Mouse (Mus musculus) cerebellum, postnatal 36 days (tissue): ENCODE results near the gene Dapk3.
A peak's percentile ranks its signal among the peaks of the same experiment; 100 is the strongest.

Experiments
- DNase-seq, 2 experiments: peaks; one replicate each; pipeline ENCODE4 v3.0.0; 2021 to 2022; ENCODE audit warnings: mixed read lengths in 2 of 2

The Dapk3 gene

DNA sequence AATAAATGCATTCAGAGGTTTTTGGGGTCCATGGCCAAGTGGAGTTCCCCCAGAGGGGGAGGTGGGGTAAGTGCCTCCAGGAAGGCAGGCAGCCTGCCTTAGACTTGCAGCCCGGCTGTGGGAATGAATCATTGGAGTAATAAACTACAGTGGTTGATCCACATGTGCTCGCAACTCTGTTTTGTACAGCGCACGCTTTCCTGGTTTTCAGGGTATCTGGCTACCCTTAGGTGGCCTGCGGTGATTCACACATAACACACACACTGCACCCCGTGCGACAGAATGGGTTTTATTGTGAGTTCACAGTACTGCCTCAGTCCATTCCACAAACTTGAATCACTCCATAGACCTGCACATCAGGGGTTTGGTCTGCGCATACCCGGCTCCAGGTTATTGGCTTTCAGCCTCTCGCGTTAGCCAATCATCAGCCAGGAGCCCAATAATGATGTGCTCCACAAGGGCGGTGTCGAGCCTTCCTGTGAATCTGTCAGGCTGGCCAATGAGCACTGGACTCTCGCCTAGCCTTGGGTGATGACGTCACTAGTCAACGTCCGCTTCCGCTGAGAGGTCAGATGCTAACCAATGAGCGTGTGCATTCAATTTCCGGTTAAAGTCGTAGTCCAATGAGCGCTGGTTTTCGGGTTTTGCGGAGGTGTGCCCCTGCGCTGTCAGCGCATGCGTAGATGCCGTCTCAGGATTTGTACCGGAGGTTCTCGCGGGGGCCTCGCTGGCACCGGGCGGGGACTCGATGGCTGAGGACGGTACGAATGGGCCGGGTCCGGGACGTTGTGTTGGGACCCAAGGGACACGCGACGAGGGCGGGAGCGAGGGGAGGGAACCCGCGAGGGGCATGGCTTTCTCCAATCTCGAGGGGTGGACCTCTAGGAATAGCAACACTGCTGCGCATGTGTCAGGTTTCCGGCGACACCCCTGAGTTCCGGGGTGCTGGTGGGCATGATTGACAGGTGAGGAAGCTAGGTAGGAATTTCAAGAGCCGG lies at the start of gene Dapk3:
Dapk3 (plus strand) TSS at position 670 of the 998 bp plus-strand sequence.
- peak; percentile 94 to 96 for DNase-seq

DNA sequence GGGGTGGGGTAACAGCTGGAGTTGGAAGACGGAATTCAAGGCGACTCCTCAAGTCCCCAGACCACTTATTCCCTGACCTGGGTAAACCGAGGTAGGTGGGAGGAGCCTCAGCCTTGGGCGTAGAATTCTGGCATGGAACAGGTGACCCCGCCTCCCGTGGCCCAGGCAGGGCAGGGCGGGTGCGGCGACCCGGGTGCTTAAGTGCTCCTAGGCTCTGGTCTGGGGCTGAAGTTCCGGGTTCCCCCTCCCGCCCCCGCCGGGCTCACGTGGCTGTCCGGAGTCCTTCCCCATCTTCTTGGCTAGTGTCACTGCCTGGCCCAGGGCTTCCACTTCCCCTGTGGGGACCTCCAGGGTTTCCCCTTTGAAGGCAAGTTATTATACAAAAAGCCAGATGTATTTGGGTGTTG lies 48.6 kb upstream of the Dapk3 start:
- no peak for DNase-seq

DNA sequence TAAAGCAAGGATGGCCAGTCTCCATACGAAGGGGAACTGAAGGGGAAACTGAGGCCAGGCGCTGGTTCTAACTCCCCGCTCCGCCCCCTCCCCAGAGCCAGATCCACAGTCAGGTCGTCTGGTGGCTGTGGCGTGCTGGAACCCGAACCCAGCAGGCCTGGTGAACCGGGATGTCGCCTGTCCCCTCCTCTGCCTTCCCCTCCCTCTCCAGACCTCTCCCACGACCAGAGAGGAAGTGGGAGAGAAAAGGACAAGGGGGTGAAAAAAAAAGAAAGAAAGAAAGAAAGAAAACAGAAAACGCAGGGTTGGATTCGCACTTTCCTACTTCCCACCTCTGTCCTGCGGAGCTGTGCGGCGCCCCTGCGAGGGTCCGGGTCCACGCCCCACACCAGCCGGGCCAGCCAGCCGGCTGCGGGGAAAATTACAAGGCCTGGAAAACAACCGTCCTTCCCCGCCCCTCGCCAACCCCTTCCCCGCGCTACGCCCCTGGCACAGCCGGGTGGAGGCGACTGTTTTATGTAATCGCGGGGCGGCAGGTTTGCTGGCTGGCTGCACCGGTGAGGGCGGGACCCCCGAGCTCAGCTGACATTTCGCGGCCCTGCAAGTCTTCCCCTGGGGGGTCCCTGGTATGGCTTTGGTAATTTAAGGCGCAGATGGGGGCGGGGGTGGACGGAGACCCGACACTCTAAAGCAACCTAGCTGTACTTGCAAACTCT lies 47.7 kb upstream of the Dapk3 start, which contains the start of gene Zbtb7a:
Zbtb7a (plus strand) TSS at position 255 of the 716 bp plus-strand sequence.
- DNase-seq: no peak

DNA sequence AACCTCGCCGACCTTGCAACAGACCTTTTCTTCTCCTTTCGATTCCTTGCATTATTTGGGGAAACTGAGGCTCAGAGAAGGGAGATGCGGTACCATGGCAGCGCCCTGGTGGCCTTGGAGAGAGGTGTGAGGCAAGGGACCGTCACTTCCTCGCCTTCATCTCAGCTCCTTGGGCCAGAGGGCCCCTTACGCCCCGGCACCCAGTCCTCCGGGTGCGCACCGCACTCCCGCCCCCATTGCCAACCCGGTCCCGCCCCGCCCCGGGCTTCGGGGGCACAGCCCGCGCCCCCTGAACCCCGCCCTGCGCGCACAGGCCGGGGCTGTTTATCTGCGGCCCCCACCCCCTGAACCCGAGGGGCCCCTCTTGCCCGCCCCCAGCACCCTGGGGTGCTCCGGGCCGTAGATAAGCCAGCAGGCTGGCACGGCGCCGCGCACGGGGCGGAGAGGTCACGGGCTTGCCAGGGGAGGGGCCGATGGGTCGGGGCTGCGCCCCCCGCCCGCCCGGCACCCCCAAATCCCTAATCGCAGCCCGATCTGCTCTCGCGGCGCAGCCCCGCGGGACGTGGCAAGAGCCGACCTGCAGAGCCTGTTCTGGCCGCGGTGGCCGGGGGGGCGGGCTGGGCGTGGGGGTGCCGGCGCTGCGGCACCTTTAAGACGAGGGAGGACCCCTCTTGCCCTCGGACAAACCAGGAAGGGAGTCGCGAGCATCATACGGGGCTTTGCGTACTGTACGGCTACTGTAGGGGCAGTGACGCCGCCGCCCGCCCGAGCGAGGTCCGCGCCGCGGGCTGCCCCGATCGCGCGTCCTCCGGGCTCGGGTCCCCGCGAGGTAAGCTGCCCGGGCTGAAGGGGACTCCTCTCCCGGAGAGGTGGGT lies 46.7 kb upstream of the Dapk3 start:
- DNase-seq: peak; percentile 69 to 74

DNA sequence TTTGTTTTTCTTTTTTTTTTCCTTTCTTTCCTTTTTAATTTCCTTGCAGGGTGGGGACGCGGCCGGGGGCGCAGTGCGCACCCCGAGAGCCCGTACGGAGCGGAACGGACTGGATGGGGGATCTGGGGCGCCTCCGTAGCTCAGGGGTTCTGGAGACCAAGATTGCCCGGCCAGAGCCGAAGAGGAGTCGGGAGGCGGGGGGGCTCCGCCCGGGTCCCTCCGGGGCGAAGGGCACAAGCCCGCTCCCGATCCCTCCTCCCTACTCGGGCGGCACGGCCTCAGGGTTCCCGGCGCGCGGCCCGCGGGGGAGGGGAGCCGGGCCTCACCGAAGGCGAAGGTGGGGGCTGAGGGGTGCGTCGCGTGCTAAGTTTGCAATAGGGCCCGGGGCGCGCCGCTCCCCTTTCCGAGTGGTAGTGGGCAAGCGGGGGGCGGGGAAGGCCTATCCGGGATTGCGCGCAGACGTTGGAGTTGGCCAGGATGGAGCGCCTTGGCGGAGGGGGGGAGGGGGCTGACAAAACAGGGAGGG lies 46.0 kb upstream of the Dapk3 start:
- peak; percentile 67 to 82 for DNase-seq

DNA sequence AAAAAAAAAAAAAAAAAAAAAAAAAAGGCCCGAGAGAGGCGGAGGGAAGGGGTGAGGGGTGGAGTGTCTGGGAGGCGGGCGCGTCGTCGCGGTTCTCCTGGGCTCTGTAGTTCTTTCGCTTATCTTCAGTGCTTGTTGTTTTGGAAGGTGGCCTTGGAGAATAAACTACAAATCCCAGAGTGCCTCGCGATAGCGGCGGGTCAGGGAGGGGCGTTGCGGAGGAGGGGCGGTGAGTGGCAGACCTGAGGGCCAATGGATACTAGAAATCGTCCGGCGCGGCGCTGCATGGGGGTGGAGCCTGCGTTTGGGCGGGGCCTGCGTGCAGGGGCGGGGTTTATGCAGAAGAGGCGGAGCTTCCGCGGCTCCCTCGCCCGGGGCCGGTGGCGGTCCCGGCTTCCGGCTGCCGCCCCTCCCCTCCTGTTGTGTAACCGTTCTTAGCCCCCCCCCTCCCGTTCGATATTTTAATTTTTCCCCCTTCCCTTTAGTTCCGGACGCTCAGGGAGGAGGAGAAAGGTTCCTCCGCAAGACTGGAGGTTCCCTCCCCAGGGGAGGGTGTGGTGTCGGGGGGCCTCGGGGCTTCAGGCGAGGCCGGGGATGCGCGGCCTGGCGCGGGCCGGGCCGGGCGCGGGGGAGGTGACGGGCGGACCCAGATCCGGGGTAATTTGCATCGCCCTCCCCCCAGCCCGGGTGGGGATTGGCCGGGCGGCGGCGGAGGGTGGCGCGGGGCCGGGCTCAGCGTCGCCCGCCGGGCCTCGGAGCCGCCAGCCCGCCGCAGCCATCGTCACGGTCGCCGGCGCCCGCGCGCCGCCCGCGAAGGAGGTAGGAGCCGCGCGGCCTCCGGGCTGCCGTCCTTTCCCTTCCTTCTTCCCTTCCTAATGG lies 45.3 kb upstream of the Dapk3 start:
- peak; percentile 99 for DNase-seq

DNA sequence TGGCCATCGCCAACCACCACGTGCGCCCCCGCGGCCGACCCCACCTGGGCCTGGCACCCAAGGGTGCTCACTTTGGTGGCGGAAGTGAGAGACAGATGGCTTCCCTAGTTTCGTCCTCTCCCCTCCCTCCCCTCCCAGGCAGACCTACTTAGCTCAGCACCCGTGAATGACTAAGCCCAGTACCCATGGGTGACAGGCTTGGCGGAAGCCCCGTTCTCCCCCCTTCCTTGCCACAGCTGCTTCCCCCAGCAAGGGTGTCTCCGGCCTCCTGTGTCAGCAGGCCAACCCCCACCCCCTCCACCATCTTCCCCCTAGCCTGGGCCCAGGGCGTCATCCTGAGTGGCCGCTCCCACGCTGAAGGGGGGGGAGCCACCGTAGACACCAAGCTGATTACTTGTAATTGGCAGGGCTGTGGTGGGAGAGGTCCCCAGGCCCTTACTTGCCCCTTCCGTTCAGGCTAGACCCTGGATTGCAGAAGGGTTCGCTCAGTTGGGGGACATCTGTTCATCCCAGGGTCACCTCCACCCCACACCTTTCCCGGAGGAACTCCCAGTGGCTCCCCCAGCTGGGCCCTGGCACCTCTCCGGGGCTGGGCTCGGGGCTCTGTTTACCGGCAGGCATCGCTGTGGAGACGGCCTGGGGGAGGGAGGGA lies 44.5 kb upstream of the Dapk3 start:
- peak in 1 of 2 experiments; percentile 63 for DNase-seq

DNA sequence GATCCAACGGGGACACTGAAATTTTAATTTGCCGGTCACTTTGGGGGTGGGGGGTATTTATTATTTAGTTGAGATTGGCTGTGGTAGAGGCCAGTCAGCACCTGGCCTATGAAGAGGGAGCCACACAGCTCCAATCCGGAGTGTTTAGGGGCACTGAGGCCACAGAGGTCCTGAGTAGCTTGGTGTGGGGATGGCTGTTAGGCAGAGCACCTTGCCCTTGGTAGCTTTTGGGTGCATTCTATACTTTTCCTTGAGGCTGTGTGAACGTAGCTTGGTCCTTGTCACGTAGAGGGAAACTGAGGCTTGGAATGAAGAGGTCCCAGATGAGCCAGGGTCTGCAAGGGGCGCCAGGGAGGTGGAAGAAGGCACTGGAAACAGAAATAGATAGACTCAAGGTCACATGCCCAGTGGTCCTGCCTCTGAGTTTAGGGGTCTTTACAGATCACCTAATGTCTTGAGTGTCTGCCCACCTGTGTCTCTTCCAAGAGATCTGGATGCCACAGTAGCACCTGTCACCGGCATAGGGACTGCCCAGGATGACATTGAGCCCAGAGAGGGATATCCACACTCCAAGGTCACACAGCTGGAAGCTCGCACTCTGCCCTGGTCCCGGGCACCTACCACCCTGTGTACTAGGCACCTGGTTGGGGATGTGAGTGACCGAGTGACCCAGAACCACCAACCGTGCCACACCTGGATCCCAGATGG lies 43.8 kb upstream of the Dapk3 start:
- no peak for DNase-seq

DNA sequence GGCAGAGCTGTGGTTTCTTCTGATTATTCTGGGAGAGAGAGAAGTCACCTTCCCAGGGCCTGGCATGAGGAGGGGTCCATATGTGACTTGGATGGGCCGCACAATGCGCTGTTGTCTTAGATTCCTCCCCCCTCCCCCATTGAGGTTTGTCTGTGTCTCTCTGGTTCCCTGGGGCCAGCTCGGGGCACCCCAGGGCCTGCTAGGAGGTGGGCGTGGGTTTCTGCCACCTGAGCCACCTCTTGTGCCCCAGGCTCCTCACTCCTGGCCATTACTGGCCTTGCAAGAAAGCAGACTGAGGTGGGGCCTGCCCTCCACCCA lies 43.3 kb upstream of the Dapk3 start:
- DNase-seq: no peak

DNA sequence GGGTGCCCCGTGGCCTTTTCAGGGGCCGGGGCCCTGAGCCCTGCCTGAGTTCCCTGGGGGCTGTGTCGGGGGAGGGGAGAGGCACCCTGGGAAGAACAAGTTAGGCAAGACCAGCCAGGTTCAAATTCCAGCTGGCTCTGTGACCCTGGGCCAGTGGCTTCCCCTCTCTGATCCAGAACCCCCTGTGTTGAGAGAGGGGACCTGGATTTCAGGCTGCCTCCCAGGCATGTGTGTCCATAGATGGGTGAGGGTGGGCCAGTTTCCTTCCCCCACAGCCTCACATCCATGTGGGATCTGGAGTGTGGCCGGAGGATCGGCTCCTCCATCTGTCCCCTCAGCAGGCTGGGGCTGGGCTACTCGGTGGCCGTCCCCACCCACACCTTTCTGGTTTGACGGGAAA lies 42.8 kb upstream of the Dapk3 start:
- DNase-seq: peak; percentile 51 to 72

DNA sequence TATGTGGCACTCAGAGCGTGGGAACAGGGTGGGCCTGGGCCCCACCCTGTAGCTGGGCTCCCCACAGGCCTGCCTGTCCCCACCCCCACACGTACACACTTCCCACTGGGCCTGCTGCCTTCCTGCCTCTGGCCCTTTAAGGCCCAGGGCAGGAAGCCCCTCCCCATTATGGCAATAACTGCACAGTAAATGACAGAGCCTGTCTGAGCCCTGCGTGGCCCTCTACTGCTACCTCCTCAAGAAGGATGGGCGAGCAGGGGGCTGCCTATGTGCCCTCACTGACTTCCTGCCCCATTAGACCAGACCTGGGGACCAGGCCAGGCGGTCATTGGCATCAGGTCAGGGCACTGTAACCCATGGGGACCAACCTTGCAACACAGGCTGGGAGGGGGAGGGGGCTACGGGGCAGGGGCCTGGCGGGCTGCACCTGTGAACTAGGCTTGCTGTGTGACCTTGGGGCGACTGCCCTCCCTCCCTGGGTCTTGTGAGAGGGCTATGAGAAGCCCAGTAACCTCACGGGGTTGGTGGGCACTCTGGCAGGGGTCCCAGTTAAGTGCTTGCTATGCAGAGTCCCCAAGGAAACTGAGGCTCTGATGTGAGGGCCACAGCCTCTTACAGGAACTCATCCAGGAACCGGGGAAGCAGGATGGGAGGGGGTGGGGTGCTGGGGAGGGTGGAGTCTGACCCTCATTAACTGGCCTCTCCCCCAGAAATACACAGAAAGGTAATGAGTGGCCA lies 41.9 kb upstream of the Dapk3 start:
- no peak for DNase-seq

DNA sequence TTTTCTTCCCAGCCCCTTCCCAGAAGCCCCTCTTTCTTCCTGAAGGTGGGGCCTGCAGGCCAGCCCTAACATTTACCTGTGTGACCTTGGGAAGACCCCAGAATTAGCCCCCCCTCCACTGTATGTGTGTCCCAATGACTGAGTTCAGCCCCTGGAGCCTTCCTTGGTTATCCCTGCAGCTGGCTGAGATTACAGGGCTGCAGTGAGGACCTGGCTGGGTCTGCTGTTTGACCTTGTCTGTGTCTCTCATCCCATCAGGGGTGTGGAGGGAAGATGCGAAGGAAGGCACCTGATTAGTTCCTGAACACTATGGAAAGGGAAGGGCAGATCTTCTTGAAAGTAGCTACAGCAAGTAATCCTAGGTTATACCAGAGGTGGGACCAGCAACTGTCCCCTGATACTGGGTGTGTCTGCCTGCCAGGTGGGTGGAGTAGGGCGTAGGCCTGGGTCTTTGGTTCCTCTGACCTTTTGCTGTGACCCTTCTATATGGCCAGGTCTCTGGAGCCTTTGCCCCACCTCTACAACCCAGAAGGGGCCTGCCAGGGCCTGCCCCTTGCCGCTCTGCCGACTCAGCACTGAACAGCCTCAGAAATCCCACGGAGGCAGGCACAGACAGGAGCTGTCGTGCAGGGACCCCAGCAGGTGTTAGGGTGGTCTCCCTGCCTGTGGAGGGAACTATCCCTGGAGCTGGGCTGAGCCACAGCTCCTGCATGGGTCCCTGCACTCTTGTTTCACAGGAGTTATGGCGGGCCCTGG lies 41.2 kb upstream of the Dapk3 start:
- DNase-seq: no peak

DNA sequence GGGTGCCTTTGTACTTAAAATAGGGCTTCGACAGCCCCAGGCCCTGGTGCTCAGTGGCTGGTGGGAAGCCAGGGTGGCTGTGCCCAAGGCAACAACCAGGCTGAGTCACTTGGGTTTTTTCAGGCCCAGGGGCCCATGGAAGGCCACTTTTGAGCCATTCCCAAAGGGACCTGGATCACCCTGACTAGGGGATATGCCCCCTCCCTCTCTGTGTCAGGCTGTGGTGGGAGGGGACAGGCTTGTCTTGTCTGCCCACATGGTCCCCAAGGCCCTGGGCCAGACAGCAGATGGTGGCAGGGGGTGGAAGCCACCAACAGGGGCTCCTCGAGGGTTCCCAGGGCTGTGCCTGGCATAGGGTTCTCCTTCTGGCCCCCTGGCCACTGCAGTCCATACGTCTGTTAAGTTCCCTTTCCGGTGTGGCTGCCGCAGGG lies 40.2 kb upstream of the Dapk3 start:
- DNase-seq: peak in 1 of 2 experiments; percentile 61

DNA sequence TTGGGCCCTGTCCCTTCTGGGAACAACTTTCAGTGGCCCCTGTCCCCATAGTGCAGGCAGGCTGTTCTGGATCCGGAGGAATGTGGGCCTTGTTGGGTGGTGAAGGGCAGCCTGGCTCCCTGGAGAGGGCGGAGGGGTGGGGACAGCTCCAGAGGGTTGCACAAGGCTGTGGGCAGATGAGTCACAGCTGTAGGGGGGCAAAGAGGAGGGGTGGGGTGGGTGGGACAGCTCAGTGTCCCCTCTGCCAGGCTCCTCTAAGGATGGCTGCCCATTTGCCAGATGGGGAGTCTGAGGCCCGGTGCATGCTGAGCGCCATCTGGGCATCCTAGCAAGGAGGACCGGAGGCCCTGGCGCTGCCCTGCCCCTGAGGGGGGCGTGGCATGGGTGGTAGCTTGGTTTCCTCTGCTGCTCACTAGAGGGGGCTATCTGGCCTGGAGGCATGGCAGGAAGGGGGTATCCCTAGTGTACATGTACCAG lies 39.6 kb upstream of the Dapk3 start:
- DNase-seq: peak; percentile 61 to 74

DNA sequence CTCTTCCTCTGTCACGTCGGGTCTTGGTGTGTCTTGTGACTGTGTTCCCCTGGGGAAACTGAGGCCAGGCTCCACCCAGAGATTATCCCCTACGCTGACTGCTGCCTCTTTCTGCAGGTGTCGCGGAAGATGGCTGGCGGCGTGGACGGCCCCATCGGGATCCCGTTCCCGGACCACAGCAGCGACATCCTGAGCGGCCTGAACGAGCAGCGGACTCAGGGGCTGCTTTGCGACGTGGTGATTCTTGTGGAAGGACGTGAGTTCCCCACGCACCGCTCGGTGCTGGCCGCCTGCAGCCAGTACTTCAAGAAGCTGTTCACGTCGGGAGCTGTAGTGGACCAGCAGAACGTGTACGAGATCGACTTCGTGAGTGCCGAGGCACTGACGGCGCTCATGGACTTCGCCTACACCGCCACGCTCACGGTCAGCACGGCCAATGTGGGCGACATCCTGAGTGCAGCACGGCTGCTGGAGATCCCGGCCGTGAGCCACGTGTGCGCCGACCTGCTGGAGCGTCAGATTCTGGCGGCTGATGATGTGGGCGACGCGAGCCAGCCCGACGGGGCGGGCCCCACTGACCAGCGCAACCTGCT lies 38.9 kb upstream of the Dapk3 start:
- DNase-seq: no peak

DNA sequence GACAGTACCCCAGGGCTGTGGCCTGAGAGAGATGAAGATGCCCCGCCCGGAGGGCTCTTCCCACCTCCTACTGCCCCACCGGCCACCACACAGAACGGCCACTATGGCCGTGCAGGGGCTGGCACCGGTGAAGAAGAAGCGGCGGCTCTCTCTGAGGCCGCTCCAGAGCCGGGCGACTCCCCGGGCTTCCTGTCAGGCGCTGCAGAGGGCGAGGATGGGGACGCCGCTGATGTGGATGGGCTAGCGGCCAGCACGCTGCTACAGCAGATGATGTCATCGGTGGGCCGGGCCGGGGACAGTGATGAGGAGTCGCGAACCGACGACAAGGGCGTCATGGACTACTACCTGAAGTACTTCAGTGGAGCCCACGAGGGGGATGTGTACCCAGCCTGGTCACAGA lies 38.1 kb upstream of the Dapk3 start:
- DNase-seq: no peak

DNA sequence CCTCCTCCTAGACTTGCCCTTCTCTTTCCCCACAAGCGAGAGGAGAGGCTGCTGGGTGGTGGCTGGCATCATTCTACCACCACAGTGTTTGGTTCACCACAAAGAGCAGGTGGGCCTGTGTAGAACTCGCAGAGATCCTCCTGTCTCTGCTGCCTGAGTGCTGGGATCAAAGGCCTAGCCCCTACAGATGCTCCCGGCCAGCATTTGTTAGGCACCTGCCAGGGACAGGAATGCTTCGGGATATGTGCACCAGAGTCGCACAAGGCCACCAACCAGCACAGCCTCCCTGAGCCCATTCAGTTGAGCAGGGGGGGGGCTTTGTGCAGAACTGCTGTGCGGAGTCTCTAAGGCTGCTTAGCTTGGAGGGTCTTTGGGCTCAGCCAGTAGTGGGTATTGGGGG lies 37.5 kb upstream of the Dapk3 start:
- no peak for DNase-seq

DNA sequence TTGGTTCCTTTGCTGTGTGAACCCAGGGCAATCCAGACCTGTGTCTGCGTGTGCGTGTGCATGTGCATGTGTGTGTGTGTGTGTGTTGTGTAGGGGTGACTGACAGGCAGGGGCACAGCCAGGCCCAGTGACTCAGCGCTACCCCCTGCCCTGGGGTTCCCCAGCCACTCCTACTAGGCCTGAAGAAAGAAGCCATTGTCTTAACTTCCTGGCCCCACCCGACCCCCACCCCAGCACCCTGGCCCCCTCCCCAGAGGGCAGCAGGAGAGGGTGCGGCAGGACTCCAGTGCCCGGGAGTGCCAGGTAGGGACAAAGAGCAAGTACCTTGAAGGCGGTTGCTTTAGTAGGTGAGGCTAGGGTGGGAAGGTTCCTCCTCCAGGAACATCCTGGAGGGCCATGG lies 37.0 kb upstream of the Dapk3 start:
- no peak for DNase-seq
